Mouse (Mus musculus) central nervous system, embryonic 18 days (tissue): ENCODE data around the gene Rbm14. TPM values are rescaled to one million over a fixed set of nuclear protein-coding genes. Genes with fewer than 3 reads are reported as not detected.

Experiments used
- polyA plus RNA-seq: library from polyadenylated mRNA; depleted of rRNA; stranded (reverse); fragments of >200 nt; gene quantifications from 2 replicates; pipeline ENCODE4 v1.2.3, GENCODE M21; 2012; rRNA removed

The Rbm14 gene
- polyA plus RNA-seq, result 45.3 and 49.8 TPM in 2 replicates

DNA sequence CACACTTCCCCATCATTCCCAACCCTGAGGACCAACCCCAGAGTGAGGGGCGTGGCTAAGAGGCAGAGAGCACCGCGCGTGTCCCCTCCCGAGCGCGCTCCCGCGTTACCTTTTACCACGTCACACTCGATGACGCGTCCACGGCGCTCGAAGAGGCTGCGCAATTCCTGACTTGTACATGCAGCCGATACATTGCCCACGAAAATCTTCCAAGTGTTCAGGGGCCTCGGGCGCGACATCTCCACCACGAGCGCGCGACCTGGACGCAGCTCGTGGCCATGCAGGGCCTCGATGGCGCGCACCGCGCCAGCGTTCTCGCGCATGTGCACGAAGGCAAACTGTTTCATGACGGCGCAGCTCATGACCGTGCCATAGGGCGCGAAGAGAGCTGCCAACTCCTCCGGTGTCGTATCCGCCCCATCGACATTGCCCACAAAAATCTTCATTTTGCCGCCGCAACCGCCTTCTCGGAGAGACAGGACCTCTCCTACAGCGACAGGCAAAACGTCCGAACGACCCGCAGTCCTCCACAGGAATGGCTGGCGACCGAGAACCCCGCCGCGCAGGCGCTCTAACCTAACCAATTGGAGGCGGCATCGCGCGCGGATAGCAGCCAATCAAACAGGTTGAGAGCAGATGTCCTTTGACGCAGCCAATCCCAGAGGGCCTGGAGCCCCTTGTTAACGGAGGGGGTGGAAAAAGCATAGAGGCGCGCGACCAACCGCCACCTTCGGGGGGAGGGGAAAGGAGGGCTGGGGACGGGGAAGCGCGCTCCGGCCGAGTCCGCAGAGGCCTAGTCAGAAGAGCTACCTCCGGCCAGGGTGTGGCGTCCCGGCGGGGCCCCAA is at the start of gene Rbm14, which contains the start of gene Gm21992:
TSS of gene Rbm14 (minus strand) at position 572 of the 846 bp plus-strand sequence.
TSS of gene Gm21992 (minus strand) at position 550 of the 846 bp plus-strand sequence.

DNA sequence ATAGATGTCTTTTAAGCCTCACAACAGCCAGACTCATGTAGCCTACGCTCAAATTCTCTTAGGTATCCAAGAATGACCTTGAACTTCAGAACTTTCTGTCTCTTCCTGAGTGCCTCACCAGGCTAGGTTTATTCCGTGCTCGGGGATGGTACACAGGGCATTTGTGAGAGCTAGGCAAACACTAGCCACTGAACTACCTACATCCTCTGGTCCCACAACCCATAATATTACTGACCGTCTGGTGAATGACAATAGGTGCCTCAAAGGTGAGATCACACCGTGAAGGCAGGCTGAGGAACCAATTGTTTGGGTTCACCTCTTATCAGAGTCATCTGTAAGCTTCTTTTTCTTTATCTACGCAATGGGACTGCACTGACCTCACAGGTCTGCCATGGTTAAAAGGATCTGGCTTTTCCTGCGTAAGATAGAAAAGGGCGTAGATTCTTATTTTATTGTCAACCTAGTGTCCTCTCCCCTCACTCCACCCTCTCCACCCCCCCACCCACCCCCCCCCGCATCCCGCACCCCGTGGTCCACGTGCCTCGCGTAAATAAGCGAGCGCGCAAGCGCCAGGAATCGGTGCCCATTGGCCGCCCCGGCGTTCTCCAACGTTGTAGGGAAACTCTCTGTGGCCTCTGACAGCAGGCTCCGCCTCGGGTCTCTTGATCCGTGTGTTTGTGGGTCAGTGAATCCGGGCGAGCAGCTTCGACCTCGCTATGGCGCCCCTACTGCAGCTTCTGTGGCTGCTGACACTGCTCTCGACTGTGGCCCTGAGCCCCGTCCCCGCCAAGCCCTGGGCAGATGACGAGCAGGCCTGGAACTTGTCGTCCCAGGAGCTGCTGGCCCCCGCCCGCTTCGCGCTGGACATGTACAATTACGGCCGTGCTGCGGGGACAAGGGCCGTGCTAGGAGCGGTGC is 43.4 kb upstream of the Rbm14 start, which contains the start of gene Ctsf:
TSS of gene Ctsf (plus strand) at position 579 of the 918 bp plus-strand sequence.

DNA sequence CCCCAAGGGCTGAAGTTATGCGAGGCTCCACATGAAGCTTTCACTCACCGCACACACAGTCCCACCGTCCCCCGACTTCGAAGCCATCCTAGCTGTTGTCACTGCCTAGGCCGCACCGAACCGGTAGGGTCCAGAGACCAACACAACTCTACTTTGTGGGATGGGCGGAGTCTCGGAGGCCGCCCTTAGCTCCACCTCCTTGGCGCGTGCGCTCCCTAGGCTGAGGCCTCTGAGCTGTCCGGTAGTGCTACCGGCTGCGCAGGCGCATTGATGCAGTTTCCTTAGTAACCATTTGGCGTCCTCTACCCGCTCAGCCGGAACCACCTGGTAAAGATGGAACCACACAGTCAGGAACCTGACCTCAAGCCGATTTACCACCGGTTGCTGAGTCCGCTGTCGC is 27.7 kb upstream of the Rbm14 start, which contains the start of the genes Ccs and Ccdc87:
TSS of gene Ccs (minus strand) at position 184 of the 400 bp plus-strand sequence.
TSS of gene Ccdc87 (plus strand) at position 218 of the 400 bp plus-strand sequence.

DNA sequence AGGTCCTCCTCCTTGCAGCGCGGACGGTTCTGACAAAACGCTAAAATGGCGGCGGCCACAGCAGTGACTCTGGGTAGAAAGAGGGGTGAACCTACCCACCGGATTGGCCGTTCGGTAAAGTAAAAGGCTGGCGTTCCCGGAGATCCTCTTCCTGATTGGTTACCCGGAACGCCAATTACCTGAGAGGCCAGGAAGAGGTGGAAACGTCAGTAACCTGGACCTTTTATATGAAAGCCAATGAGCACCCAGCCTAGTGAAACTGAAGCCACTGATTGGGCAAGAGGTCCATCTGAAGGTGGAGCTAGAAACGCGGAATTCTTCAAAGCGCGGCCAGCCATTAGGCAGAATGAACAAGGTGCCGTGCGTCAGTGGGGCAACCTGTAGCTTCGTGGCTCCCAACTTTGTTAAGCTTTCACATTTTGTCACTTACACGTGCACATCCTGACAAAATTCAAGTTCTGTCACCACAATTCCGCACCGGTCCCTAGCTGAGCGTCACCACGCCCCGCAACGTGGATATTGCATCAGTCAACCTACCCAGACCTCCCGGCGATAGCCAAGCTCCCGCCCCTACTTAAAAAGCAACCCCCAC is 17.5 kb downstream of the Rbm14 start, which contains the start of gene Rbm4:
TSS of gene Rbm4 (minus strand) at position 71 of the 592 bp plus-strand sequence.

DNA sequence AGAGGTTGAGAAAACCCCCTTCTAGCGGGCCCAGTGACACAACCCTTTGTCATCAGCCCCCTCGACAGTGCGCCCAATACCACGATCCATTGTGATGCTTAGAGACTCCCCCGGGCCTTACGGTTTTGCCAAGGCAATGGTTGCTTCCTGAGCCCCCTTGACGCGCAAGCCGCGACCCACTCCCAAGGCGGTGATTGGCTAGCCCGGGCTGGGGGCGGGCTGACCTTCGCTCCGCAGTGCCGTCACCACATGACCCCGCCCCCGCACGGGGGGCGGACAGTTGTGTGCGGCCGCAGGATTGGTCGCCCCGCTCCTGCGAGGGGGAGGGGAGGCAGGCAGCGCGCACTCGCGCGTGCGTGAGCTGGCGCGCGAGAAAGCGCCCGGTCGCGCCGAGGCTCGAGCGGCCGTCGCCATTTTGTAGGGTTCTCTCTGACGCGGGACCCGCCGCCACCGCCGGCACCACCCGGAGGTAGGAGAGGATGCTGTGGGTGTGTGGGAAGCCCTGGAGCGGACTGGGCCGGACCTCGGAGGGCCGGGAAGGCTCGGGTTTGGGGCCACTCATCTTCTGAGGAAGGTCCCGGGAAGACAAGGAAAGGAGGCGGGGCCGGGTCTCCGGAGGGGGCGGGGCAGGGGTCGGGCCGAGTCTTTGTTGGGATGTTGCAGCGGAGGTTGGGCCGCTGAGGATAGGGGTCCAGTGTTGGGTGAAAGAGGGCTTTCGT is 55.1 kb downstream of the Rbm14 start, which contains the start of gene Rbm4b:
TSS of gene Rbm4b (plus strand) at position 305 of the 719 bp plus-strand sequence.

Other genes with a start within 250 kb of the Rbm14 start
- 70.1 and 75.0 TPM in 2 replicates for gene Lrfn4, start 196.0 kb downstream of the Rbm14 start, polyA plus RNA-seq
- 62.2 and 64.2 TPM in 2 replicates for gene Rce1, start 186.0 kb downstream of the Rbm14 start, polyA plus RNA-seq
- 7.5 and 7.7 TPM in 2 replicates for gene Gm960, start 113.0 kb downstream of the Rbm14 start, polyA plus RNA-seq
- gene Sptbn2, start 100.5 kb downstream of the Rbm14 start, polyA plus RNA-seq, result 36.9 and 40.5 TPM in 2 replicates
- 65.3 and 74.3 TPM in 2 replicates for gene Rbm4b, start 55.1 kb downstream of the Rbm14 start, polyA plus RNA-seq
- 117 and 122 TPM in 2 replicates for gene Rbm4, start 17.7 kb downstream of the Rbm14 start, polyA plus RNA-seq
- gene Gm21992, start within 50 bp of the Rbm14 start, polyA plus RNA-seq, result 10.6 and 11.3 TPM in 2 replicates
- gene Ccs, start 27.7 kb upstream of the Rbm14 start, polyA plus RNA-seq, result 42.6 and 45.4 TPM in 2 replicates
- gene Ccdc87, start 27.7 kb upstream of the Rbm14 start, polyA plus RNA-seq, result 0.95 and 0.98 TPM in 2 replicates
- gene Ctsf, start 43.5 kb upstream of the Rbm14 start, polyA plus RNA-seq, result 77.2 and 77.8 TPM in 2 replicates
- 1.1 and 2.5 TPM in 2 replicates for gene Actn3, start 66.3 kb upstream of the Rbm14 start, polyA plus RNA-seq
- 34.2 and 37.1 TPM in 2 replicates for gene Zdhhc24, start 67.0 kb upstream of the Rbm14 start, polyA plus RNA-seq
- 19.7 and 23.0 TPM in 2 replicates for gene Bbs1, start 95.0 kb upstream of the Rbm14 start, polyA plus RNA-seq
- 89.2 and 90.6 TPM in 2 replicates for gene Dpp3, start 116.7 kb upstream of the Rbm14 start, polyA plus RNA-seq
- gene Peli3, start 131.5 kb upstream of the Rbm14 start, polyA plus RNA-seq, result 11.6 and 14.6 TPM in 2 replicates
- gene Mrpl11, start 150.5 kb upstream of the Rbm14 start, polyA plus RNA-seq, result 93.3 and 102 TPM in 2 replicates
- gene Npas4, start 178.7 kb upstream of the Rbm14 start, polyA plus RNA-seq, result 7.7 and 9.5 TPM in 2 replicates
- 39.3 and 39.8 TPM in 2 replicates for gene Slc29a2, start 212.2 kb upstream of the Rbm14 start, polyA plus RNA-seq
- gene B4gat1, start 227.2 kb upstream of the Rbm14 start, polyA plus RNA-seq, result 56.5 and 59.7 TPM in 2 replicates
- 3.2 TPM in 2 replicates for gene AC124502.3, start 227.3 kb upstream of the Rbm14 start, polyA plus RNA-seq
- 24.9 and 25.9 TPM in 2 replicates for gene Brms1, start 229.7 kb upstream of the Rbm14 start, polyA plus RNA-seq
- 3.1 and 3.9 TPM in 2 replicates for gene Rin1, start 238.8 kb upstream of the Rbm14 start, polyA plus RNA-seq